Mouse (Mus musculus) liver, embryonic 11.5 days (tissue): ENCODE results near the gene Mill2. TPM values are rescaled to one million over a fixed set of nuclear protein-coding genes. Genes with fewer than 3 reads are reported as not detected.

Source experiments
- ATAC-seq: fragments of 200-750 bp; cut with Nextera tagmentation; replicated peaks from 2 replicates; pipeline ENCODE4 v1.8.0; 2017; ENCODE audit warnings: moderate number of reproducible peaks, mild to moderate bottlenecking, moderate TSS enrichment, moderate library complexity; ENCODE audit not compliant: low FRiP score
- DNase-seq: peaks from one replicate; pipeline ENCODE4 v3.0.0-alpha.2; 2017; ENCODE audit warnings: low spot score
- H3K27ac ChIP-seq: fragments of 300-500 bp; sonication (generic); 2 replicates; pipeline ENCODE4 v1.5.1; 2014; ENCODE audit warnings: mild to moderate bottlenecking, low read depth, low read length, control low read depth
- H3K27me3 ChIP-seq: fragments of 300-500 bp; sonication (generic); replicated peaks from 2 replicates; pipeline ENCODE4 v1.6.1; 2014; ENCODE audit warnings: low read length, mixed read lengths; ENCODE audit not compliant: control insufficient read depth, insufficient read depth
- H3K36me3 ChIP-seq: fragments of 300-500 bp; sonication (generic); 2 replicates; pipeline ENCODE4 v1.6.1; 2014; ENCODE audit warnings: mild to moderate bottlenecking, low read length, moderate library complexity, mixed read lengths; ENCODE audit not compliant: control insufficient read depth, insufficient read depth
- H3K4me1 ChIP-seq: fragments of 300-500 bp; sonication (generic); replicated peaks from 2 replicates; pipeline ENCODE4 v1.6.1; 2014; ENCODE audit warnings: low read length, mixed read lengths; ENCODE audit not compliant: control insufficient read depth, insufficient read depth
- H3K4me2 ChIP-seq: fragments of 300-500 bp; sonication (generic); 2 replicates; pipeline ENCODE4 v1.6.1; 2014; ENCODE audit warnings: mild to moderate bottlenecking, control low read depth, moderate library complexity
- H3K4me3 ChIP-seq: fragments of 300-500 bp; sonication (generic); 2 replicates; pipeline ENCODE4 v1.5.1; 2014; ENCODE audit warnings: low read depth, low read length, control low read depth
- H3K9ac ChIP-seq: fragments of 300-500 bp; sonication (generic); 2 replicates; pipeline ENCODE4 v1.6.1; 2014; ENCODE audit warnings: low read depth, low read length, control low read depth
- H3K9me3 ChIP-seq: fragments of 300-500 bp; sonication (generic); 2 replicates; pipeline ENCODE4 v1.6.1; 2016; ENCODE audit warnings: low read length, inconsistent platforms, mixed read lengths; ENCODE audit not compliant: control insufficient read depth
- WGBS: fragments of 180-500 bp; shearing (Covaris S2); extraction: QIAGEN DNeasy Blood & Tissue Kit; methylation state at CpG from one replicate; pipeline ENCODE4 v1.1.7; 2014; 5-methylcytosine and 5-hydroxymethylcytosine counted together
- polyA plus RNA-seq: library from polyadenylated mRNA; unstranded; fragments of >200 nt; fragmentation: Nextera tagmentation; extraction: Ambion mirVana; gene quantifications from 2 replicates; pipeline ENCODE4 v1.2.1, GENCODE M21; 2014

Mill2 gene
- polyA plus RNA-seq, 1 experiment from 2014 or later = 0.26 TPM

- ATAC-seq (no peak), DNase-seq (no peak)
- Histone ChIP-seq H3K27ac (no peak overlapping the region), H3K4me1 (peaks cover 9% of the 10 kb centered on the region; the same call in 1 of the 2 replicates), H3K9me3 (no peaks in the 10 kb centered on the region), H3K9ac (no peak overlapping the region), H3K36me3 (peaks cover 7% of the 10 kb centered on the region; the same call in 1 of the 2 replicates), H3K4me2 (no peak overlapping the region), H3K4me3 (no peak overlapping the region), H3K27me3 (no peaks in the 10 kb centered on the region)
- 81% methylated on average over 3 of the region's 3 CpGs for WGBS
These were observed 65.2 kb downstream of the Mill2 start for GRCm38 (mm10) chr7:18904971-18905370.

- Histone ChIP-seq H3K4me1 (peaks cover 12% of the 10 kb centered on the region; the same call in 1 of the 2 replicates), H3K4me2 (peak overlapping the region; percentile 85), H3K36me3 (no peaks in the 10 kb centered on the region), H3K9me3 (no peaks in the 10 kb centered on the region), H3K4me3 (peak overlapping the region; percentile 84), H3K27me3 (no peaks in the 10 kb centered on the region), H3K9ac (peak overlapping the region; percentile 73), H3K27ac (no peak overlapping the region)
- ATAC-seq (peak; percentile 35), DNase-seq (no peak)
- 6% methylated on average over 17 of the region's 17 CpGs for WGBS
These were observed 70.0 kb downstream of the Mill2 start for GRCm38 (mm10) chr7:18909797-18910196.

- ATAC-seq = peak; percentile 97
- 0% methylated on average over 33 of the region's 33 CpGs for WGBS
- Histone ChIP-seq H3K9me3 (no peaks in the 10 kb centered on the region), H3K4me2 (peak within 1 kb of the TSS; percentile 85), H3K4me1 (peaks cover 12% of the 10 kb centered on the region; the same call in 1 of the 2 replicates), H3K9ac (peak within 1 kb of the TSS; percentile 73), H3K27me3 (no peaks in the 10 kb centered on the region), H3K36me3 (no peaks in the 10 kb centered on the region), H3K4me3 (peak within 1 kb of the TSS; percentile 84), H3K27ac (no peak within 1 kb of the TSS)
- DNase-seq = peak; percentile 92
These were observed 70.6 kb downstream of the Mill2 start, which contains the start of gene Ccdc61 for GRCm38 (mm10) chr7:18910241-18910831. Gene Ccdc61 (minus strand): TSS chr7:18910415.

Other genes with a start within 250 kb of the Mill2 start
- gene Psg23, start 223.5 kb upstream of the Mill2 start, polyA plus RNA-seq = not detected in 2 replicates
- not detected in 2 replicates for gene Psg21, start 183.2 kb upstream of the Mill2 start, polyA plus RNA-seq
- gene Psg20, start 153.8 kb upstream of the Mill2 start, polyA plus RNA-seq = not detected in 2 replicates
- gene Psg22, start 121.9 kb upstream of the Mill2 start, polyA plus RNA-seq = not detected in 2 replicates
- not detected in 2 replicates for gene Psg19, start 41.4 kb upstream of the Mill2 start, polyA plus RNA-seq
- gene Psg17, start 18.4 kb upstream of the Mill2 start, polyA plus RNA-seq = 0.08 TPM in 2 replicates
- gene Pglyrp1, start 31.4 kb downstream of the Mill2 start, polyA plus RNA-seq = 7.9 TPM in 2 replicates
- gene Ccdc61, start 70.4 kb downstream of the Mill2 start, polyA plus RNA-seq = 20.8 and 21.1 TPM in 2 replicates
- gene Nova2, start 85.9 kb downstream of the Mill2 start, polyA plus RNA-seq = 0.22 and 0.41 TPM in 2 replicates
- not detected in 2 replicates for gene Nanos2, start 147.4 kb downstream of the Mill2 start, polyA plus RNA-seq
- 1.5 and 2.2 TPM in 2 replicates for gene Mypop, start 151.3 kb downstream of the Mill2 start, polyA plus RNA-seq
- gene Irf2bp1, start 164.1 kb downstream of the Mill2 start, polyA plus RNA-seq = 23.3 and 24.9 TPM in 2 replicates
- gene Foxa3, start 183.6 kb downstream of the Mill2 start, polyA plus RNA-seq = 29.7 and 32.0 TPM in 2 replicates
- 26.3 and 28.4 TPM in 2 replicates for gene Sympk, start 184.4 kb downstream of the Mill2 start, polyA plus RNA-seq
- gene Rsph6a, start 214.7 kb downstream of the Mill2 start, polyA plus RNA-seq = not detected in 2 replicates
- 10.2 and 12.8 TPM in 2 replicates for gene Dmwd, start 236.3 kb downstream of the Mill2 start, polyA plus RNA-seq
- gene Dmpk, start 243.9 kb downstream of the Mill2 start, polyA plus RNA-seq = 12.4 and 13.9 TPM in 2 replicates